Mouse (Mus musculus): ENCODE results near the gene Stk26. TPM values are rescaled to one million over a fixed set of nuclear protein-coding genes. Genes with fewer than 3 reads are reported as not detected.
A peak's percentile ranks its signal among the peaks of the same experiment; 100 is the strongest.

The Stk26 gene
- 0.59 and 1.1 TPM in 2 replicates for polyA plus RNA-seq (2012; ENCODE audit: insufficient read depth, insufficient read length, missing spikeins)

DNA sequence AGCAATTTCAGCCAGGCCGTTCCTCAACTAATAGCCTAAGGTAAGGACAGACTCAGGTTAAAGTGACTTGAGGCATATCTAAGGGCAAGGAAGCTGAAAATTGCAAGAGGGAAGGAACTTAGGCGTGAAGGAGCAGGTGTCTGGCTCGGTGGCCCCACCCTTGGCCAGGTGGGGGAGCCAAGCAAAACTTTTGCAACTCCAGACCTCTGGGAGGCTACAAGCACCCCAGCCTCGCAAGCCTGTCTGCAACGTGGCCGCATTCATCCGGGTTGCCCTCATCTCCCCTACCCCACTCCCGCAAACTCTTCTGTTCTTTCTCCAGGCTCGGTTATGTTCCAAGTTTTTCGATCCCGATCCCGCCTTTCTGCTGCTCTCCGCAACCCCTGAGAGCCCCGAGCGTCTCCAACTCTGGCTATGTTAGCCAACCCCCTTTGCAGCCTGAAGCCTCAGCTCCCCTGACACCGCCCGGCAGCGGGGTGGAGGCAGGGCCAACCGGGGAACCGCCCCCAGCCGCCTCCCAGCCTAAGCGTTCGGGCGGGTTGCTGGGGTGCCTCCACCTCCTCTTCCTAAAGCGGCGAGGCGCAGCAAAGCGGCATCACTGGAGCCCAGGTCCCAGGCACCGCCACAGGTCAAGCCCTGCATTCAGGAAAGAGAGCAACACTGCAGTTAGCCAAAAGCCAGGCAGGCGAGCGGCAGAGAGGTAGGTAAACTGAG is at the start of gene Stk26:
TSS of gene Stk26 (plus strand) at position 201 of the 714 bp plus-strand sequence.
- Histone ChIP-seq H3K27ac (ENCODE audit: insufficient read depth, low read depth, low read length) (no peak within 1 kb of the TSS), H3K4me1 (ENCODE audit: control insufficient read depth, insufficient read depth, low read length) (peaks cover 3% of the 10 kb centered on the region), H3K4me3 (ENCODE audit: insufficient read depth, low read length) (peak within 1 kb of the TSS; percentile 59)
- TF ChIP-seq CTCF (IDR thresholded peaks at IDR 0.05; ENCODE audit: low read depth, low read length) (no peak), POLR2A (IDR thresholded peaks at IDR 0.05; ENCODE audit: borderline replicate concordance, low read depth, low read length) (no peak)

DNA sequence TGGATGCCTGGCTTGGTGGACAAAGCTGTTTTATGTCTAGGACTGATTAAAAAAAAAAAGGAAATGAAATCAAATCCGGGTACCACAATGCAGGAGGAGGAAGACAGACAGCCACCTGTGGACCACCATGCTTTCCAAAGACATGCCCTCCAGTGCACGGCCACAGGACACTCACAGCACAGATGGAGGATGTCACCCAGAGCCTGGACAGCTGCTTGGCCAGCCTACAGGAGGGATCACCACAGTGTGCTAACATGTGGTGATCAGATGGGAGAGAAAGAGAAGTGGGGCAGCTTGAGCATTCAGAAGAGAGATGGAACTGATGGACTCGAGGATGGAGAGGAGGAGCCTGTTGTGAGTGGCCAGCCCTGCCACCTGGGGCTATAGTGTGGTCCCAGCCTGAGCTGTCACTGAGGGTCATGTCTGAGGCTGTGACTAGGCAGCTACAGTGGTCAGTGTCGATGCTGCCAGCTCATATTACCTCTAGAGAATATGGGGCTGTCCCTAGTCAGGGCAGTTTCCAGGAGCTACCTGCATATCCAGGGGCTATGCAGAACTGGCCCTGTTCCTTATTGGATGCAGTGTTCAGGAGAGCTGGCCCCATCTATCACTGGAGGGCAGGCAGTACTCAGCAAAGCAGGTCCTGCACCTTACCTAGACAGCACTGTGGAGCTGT is 47.7 kb upstream of the Stk26 start:
- H3K4me3 ChIP-seq (ENCODE audit: insufficient read depth, low read length): no peak overlapping the region
- peaks cover 5% of the 10 kb centered on the region for H3K4me1 ChIP-seq (ENCODE audit: control insufficient read depth, insufficient read depth, low read length)
- TF ChIP-seq CTCF (IDR thresholded peaks at IDR 0.05; ENCODE audit: low read depth, low read length) (no peak), POLR2A (IDR thresholded peaks at IDR 0.05; ENCODE audit: borderline replicate concordance, low read depth, low read length) (no peak)
- H3K27ac ChIP-seq (ENCODE audit: insufficient read depth, low read depth, low read length): no peak overlapping the region

GRCm38 (mm10) chrX:50797798-50798197 is 43.0 kb upstream of the Stk26 start:
- Histone ChIP-seq H3K4me3 (ENCODE audit: insufficient read depth, low read length) (no peak overlapping the region), H3K4me1 (ENCODE audit: control insufficient read depth, insufficient read depth, low read length) (peaks cover 5% of the 10 kb centered on the region), H3K27ac (ENCODE audit: insufficient read depth, low read depth, low read length) (no peak overlapping the region)
- TF ChIP-seq POLR2A (IDR thresholded peaks at IDR 0.05; ENCODE audit: borderline replicate concordance, low read depth, low read length) (no peak), CTCF (IDR thresholded peaks at IDR 0.05; ENCODE audit: low read depth, low read length) (no peak)

DNA sequence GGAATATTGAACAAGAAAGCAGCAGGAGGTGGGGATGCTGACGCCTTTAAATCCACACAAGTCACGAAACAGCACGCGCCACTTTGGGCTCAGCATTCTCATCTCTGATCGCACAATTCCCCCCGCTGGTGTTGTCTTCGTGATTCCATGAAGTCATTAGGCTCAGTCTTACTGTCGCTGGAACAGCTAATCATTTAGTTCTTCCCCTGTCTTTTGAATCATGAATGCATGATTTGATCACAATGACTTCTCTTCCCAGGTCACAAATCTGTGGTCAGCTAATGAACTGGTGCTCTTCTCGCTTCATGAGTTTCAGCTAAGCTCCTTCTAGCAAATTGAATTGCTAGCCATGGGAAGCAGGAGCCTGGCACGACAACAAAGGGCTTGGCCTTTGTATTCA is 42.3 kb upstream of the Stk26 start:
- Histone ChIP-seq H3K4me1 (ENCODE audit: control insufficient read depth, insufficient read depth, low read length) (peaks cover 5% of the 10 kb centered on the region), H3K27ac (ENCODE audit: insufficient read depth, low read depth, low read length) (no peak overlapping the region), H3K4me3 (ENCODE audit: insufficient read depth, low read length) (no peak overlapping the region)
- TF ChIP-seq POLR2A (IDR thresholded peaks at IDR 0.05; ENCODE audit: borderline replicate concordance, low read depth, low read length) (no peak), CTCF (IDR thresholded peaks at IDR 0.05; ENCODE audit: low read depth, low read length) (no peak)

- no peak overlapping the region for H3K4me3 ChIP-seq (ENCODE audit: insufficient read depth, low read length)
- H3K4me1 ChIP-seq (ENCODE audit: control insufficient read depth, insufficient read depth, low read length): peaks cover 8% of the 10 kb centered on the region
- H3K27ac ChIP-seq (ENCODE audit: insufficient read depth, low read depth, low read length): no peak overlapping the region
- TF ChIP-seq CTCF (IDR thresholded peaks at IDR 0.05; ENCODE audit: low read depth, low read length) (no peak), POLR2A (IDR thresholded peaks at IDR 0.05; ENCODE audit: borderline replicate concordance, low read depth, low read length) (no peak)
Observed at GRCm38 (mm10) chrX:50799656-50800188, 41.1 kb upstream of the Stk26 start.

- TF ChIP-seq CTCF (IDR thresholded peaks at IDR 0.05; ENCODE audit: low read depth, low read length) (no peak), POLR2A (IDR thresholded peaks at IDR 0.05; ENCODE audit: borderline replicate concordance, low read depth, low read length) (no peak)
- peak overlapping the region; percentile 14; the same call in 1 of the 2 replicates for H3K27ac ChIP-seq (ENCODE audit: insufficient read depth, low read depth, low read length)
Observed at GRCm38 (mm10) chrX:50805654-50806053, 35.2 kb upstream of the Stk26 start.

GRCm38 (mm10) chrX:50823856-50824255 is 17.0 kb upstream of the Stk26 start:
- TF ChIP-seq CTCF (IDR thresholded peaks at IDR 0.05; ENCODE audit: low read depth, low read length) (no peak), POLR2A (IDR thresholded peaks at IDR 0.05; ENCODE audit: borderline replicate concordance, low read depth, low read length) (no peak)
- H3K27ac ChIP-seq (ENCODE audit: insufficient read depth, low read depth, low read length): no peak overlapping the region
- no peak overlapping the region for H3K4me3 ChIP-seq (ENCODE audit: insufficient read depth, low read length)
- no peaks in the 10 kb centered on the region for H3K4me1 ChIP-seq (ENCODE audit: control insufficient read depth, insufficient read depth, low read length)

More at GRCm38 (mm10) chrX:50805654-50806053, 35.2 kb upstream of the Stk26 start:
- H3K4me3 ChIP-seq (ENCODE audit: insufficient read depth, low read length): no peak overlapping the region
- peaks cover 14% of the 10 kb centered on the region for H3K4me1 ChIP-seq (ENCODE audit: control insufficient read depth, insufficient read depth, low read length)

DNA sequence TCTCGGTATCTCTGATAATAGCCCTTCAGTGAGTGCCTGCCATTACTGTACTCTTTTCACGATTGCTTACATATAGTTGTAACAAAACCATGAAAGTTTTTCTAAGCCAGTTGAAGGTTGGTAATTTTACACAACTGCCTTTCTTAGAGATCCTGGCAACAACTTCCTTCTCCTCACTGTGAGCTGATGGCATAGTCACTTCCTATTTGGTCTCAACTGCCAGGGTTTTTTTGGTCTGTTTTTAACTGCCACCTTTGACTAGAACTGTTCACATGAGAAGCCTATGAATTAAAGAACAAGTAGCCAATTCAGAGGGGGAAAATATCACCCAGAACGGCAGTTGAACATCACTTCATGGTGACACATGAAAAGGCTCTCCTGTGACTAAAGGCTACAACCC is 5.3 kb upstream of the Stk26 start:
- no peak for TF ChIP-seq CTCF (IDR thresholded peaks at IDR 0.05; ENCODE audit: low read depth, low read length)
- TF ChIP-seq POLR2A (IDR thresholded peaks at IDR 0.05; ENCODE audit: borderline replicate concordance, low read depth, low read length): no peak
- Histone ChIP-seq H3K4me3 (ENCODE audit: insufficient read depth, low read length) (no peak overlapping the region), H3K27ac (ENCODE audit: insufficient read depth, low read depth, low read length) (no peak overlapping the region)

GRCm38 (mm10) chrX:50836029-50836691 is 4.7 kb upstream of the Stk26 start:
- Histone ChIP-seq H3K4me1 (ENCODE audit: control insufficient read depth, insufficient read depth, low read length) (peaks cover 7% of the 10 kb centered on the region), H3K27ac (ENCODE audit: insufficient read depth, low read depth, low read length) (no peak overlapping the region), H3K4me3 (ENCODE audit: insufficient read depth, low read length) (0 out of 2 replicates have a peak overlapping the region, but pooled peaks have one; percentile 5)
- TF ChIP-seq CTCF (IDR thresholded peaks at IDR 0.05; ENCODE audit: low read depth, low read length) (no peak), POLR2A (IDR thresholded peaks at IDR 0.05; ENCODE audit: borderline replicate concordance, low read depth, low read length) (no peak)

More for the DNA sequence above, 5.3 kb upstream of the Stk26 start:
- H3K4me1 ChIP-seq (ENCODE audit: control insufficient read depth, insufficient read depth, low read length): peaks cover 7% of the 10 kb centered on the region
